Mouse (Mus musculus) CH12.LX (cell line): ENCODE measurements around the gene Aatf. TPM values are rescaled to one million over a fixed set of nuclear protein-coding genes. Genes with fewer than 3 reads are reported as not detected.

Experiments
- DNase-seq: peaks from one replicate; pipeline ENCODE4 v3.0.0-alpha.2; 2013; ENCODE audit errors: extremely low read depth
- H3K27ac ChIP-seq: 2 replicates; pipeline ENCODE4 v1.5.1; 2012; ENCODE audit warnings: low read depth, mild to moderate bottlenecking, control low read depth, moderate library complexity; ENCODE audit not compliant: insufficient read depth
- H3K27me3 ChIP-seq: replicated peaks from 2 replicates; pipeline ENCODE3; 2012; ENCODE audit warnings: inconsistent platforms
- H3K36me3 ChIP-seq, 2 experiments: replicated peaks in 1 of 2; 2 replicates each; pipeline versions ENCODE3 to v1.6.1; 2012; ENCODE audit warnings: inconsistent platforms in 1 of 2, low read length in 1 of 2, mild to moderate bottlenecking in 1 of 2, mixed read lengths in 1 of 2, moderate library complexity in 1 of 2; ENCODE audit not compliant: control insufficient read depth in 1 of 2, insufficient read depth in 1 of 2
- H3K4me1 ChIP-seq, 2 experiments: 2 replicates each; pipeline ENCODE4 v1.6.1; 2012; ENCODE audit warnings: inconsistent platforms in 1 of 2, moderate library complexity in 1 of 2; ENCODE audit not compliant: insufficient read depth in 2 of 2, control insufficient read depth in 1 of 2
- H3K4me2 ChIP-seq: 2 replicates; pipeline ENCODE4 v1.6.1; 2012; ENCODE audit warnings: low read depth, mild to moderate bottlenecking, control low read depth; ENCODE audit not compliant: poor library complexity, insufficient read depth, severe bottlenecking
- H3K4me3 ChIP-seq, 3 experiments: fragments of 150-350 bp in 1 of 3; sonication (generic) in 1 of 3; replicated peaks in 1 of 3; 2 replicates each; pipeline versions ENCODE3 to v1.5.1; 2011 to 2012; ENCODE audit warnings: low read depth in 2 of 3, low read length in 2 of 3, mild to moderate bottlenecking in 2 of 3, moderate library complexity in 2 of 3, control low read depth in 1 of 3, improper control_type of control experiment in 1 of 3, inconsistent platforms in 1 of 3, mixed read lengths in 1 of 3; ENCODE audit not compliant: poor library complexity in 1 of 3
- H3K79me2 ChIP-seq: replicated peaks from 2 replicates; pipeline ENCODE4 v1.6.1; 2012; ENCODE audit warnings: mild to moderate bottlenecking, moderate library complexity; ENCODE audit not compliant: control insufficient read depth, poor library complexity, insufficient read depth, severe bottlenecking; ENCODE audit errors: extremely low read depth
- H3K9ac ChIP-seq: 2 replicates; pipeline ENCODE4 v1.6.1; 2012; ENCODE audit warnings: low read depth, mild to moderate bottlenecking, control low read depth, moderate library complexity; ENCODE audit not compliant: insufficient read depth
- H3K9me3 ChIP-seq: replicated peaks from 2 replicates; pipeline ENCODE3; 2012; ENCODE audit warnings: low read length, inconsistent platforms, mixed read lengths
- CHD1 ChIP-seq: IDR thresholded peaks from 2 replicates; pipeline ENCODE4 v1.6.1; 2012; ENCODE audit warnings: low read depth, low read length, improper control_type of control experiment, inconsistent platforms
- CHD2 ChIP-seq: IDR thresholded peaks from 2 replicates; pipeline ENCODE4 v1.6.1; 2011; ENCODE audit warnings: low read length, improper control_type of control experiment
- CTCF ChIP-seq, 2 experiments: IDR thresholded peaks in 1 of 2; conservative IDR thresholded peaks in 1 of 2; 2 replicates each; pipeline ENCODE4 v1.5.1; 2011 to 2012; ENCODE audit warnings: low read depth in 2 of 2, low read length in 2 of 2, improper control_type of control experiment in 1 of 2, inconsistent platforms in 1 of 2, mild to moderate bottlenecking in 1 of 2, moderate library complexity in 1 of 2
- E2F4 ChIP-seq: IDR thresholded peaks from 2 replicates; pipeline ENCODE4 v1.6.1; 2011; ENCODE audit warnings: low read depth, low read length, improper control_type of control experiment; ENCODE audit not compliant: insufficient replicate concordance
- MAFK ChIP-seq: IDR thresholded peaks from 2 replicates; pipeline ENCODE4 v1.6.1; 2011; ENCODE audit warnings: low read length, improper control_type of control experiment; ENCODE audit not compliant: insufficient replicate concordance
- MAX ChIP-seq: IDR thresholded peaks from 2 replicates; pipeline ENCODE4 v1.6.1; 2011; ENCODE audit warnings: low read length, improper control_type of control experiment
- MEF2A ChIP-seq: IDR thresholded peaks from 2 replicates; pipeline ENCODE4 v1.6.1; 2014; ENCODE audit warnings: low read depth, mild to moderate bottlenecking, inconsistent platforms, low read length, improper control_type of control experiment, borderline replicate concordance
- MYC ChIP-seq: IDR thresholded peaks from 2 replicates; pipeline ENCODE4 v1.6.1; 2011; ENCODE audit warnings: low read depth, mild to moderate bottlenecking, improper control_type of control experiment, low read length
- RAD21 ChIP-seq: IDR thresholded peaks from 2 replicates; pipeline ENCODE4 v1.6.1; 2011; ENCODE audit warnings: low read depth, mild to moderate bottlenecking, low read length, improper control_type of control experiment, moderate library complexity
- RCOR1 ChIP-seq: conservative IDR thresholded peaks from 2 replicates; pipeline ENCODE4 v1.6.1; 2012; ENCODE audit warnings: low read depth, mild to moderate bottlenecking, inconsistent platforms, low read length, improper control_type of control experiment
- SIN3A ChIP-seq: IDR thresholded peaks from 2 replicates; pipeline ENCODE4 v1.6.1; 2012; ENCODE audit warnings: low read length, improper control_type of control experiment, inconsistent platforms
- SMC3 ChIP-seq: IDR thresholded peaks from 2 replicates; pipeline ENCODE4 v1.6.1; 2011; ENCODE audit warnings: low read depth, low read length, improper control_type of control experiment
- USF2 ChIP-seq: conservative IDR thresholded peaks from 2 replicates; pipeline ENCODE4 v1.6.1; 2011; ENCODE audit warnings: low read depth, low read length, improper control_type of control experiment
- ZNF384 ChIP-seq: IDR thresholded peaks from 2 replicates; pipeline ENCODE4 v1.6.1; 2012; ENCODE audit warnings: low read depth, low read length, improper control_type of control experiment, inconsistent platforms
- dilution Hi-C: fragments of 300-500 bp; cut with MboI; formaldehyde crosslinking; loops from 2 replicates; pipeline ENCODE4 v1.14.3; 2020; ENCODE audit warnings: low sequenced_read_pairs; ENCODE audit not compliant: extremely low pct_unique_long_range_greater_than_20kb, extremely low pct_ligation_motif_present
- in situ Hi-C: fragments of 300-500 bp; cut with MboI; formaldehyde crosslinking; loops from 3 replicates; pipeline ENCODE4 v1.14.3; 2019; ENCODE audit warnings: low sequenced_read_pairs, low pct_ligation_motif_present, low pct_unique_long_range_greater_than_20kb, mixed read lengths
- polyA plus RNA-seq: library from polyadenylated mRNA; unstranded; fragments of >175 nt; gene quantifications from 2 replicates; pipeline ENCODE4 v1.2.1, GENCODE M21; 2012; ENCODE audit warnings: low read depth; ENCODE audit not compliant: insufficient read length
- total RNA-seq, 2 experiments: library from RNA; depleted of rRNA; stranded (reverse); fragments of 300-350 nt in 1 of 2; fragments of >200 nt in 1 of 2; gene quantifications; 2 replicates each; pipeline ENCODE4 v1.2.3; 2012 to 2014

Aatf gene
- total and polyA plus RNA-seq, 3 experiments, result 69.8 to 112 (median 71.7) TPM

GRCm38 (mm10) chr11:84410879-84411641 is 102.3 kb downstream of the Aatf start:
- no peaks in the 10 kb centered on the region for H3K36me3 ChIP-seq
- in situ Hi-C loops (no loop called here), dilution Hi-C loops (no loop called here)
- H3K27ac ChIP-seq, result no peak overlapping the region
- TF ChIP-seq RCOR1 (no peak), SMC3 (no peak), RAD21 (no peak), CHD1 (no peak), MAFK (no peak), SIN3A (no peak), MYC (no peak), ZNF384 (no peak)
- H3K27me3 ChIP-seq, result no peaks in the 10 kb centered on the region
- no peak overlapping the region for H3K9ac ChIP-seq
- H3K9me3 ChIP-seq, result peaks cover 4% of the 10 kb centered on the region
- no peak overlapping the region for H3K4me3 ChIP-seq
- H3K4me1 ChIP-seq, result no peaks in the 10 kb centered on the region
- no peak for DNase-seq
- no peaks in the 10 kb centered on the region for H3K79me2 ChIP-seq
- H3K4me2 ChIP-seq, result no peak overlapping the region

- in situ Hi-C loops, result no loop called here
- Histone ChIP-seq H3K4me1 (no peaks in the 10 kb centered on the region), H3K36me3 (no peaks in the 10 kb centered on the region), H3K9ac (no peak overlapping the region), H3K9me3 (peaks cover 4% of the 10 kb centered on the region), H3K4me3 (no peak overlapping the region), H3K4me2 (no peak overlapping the region), H3K27me3 (no peaks in the 10 kb centered on the region), H3K27ac (no peak overlapping the region), H3K79me2 (no peaks in the 10 kb centered on the region)
- no peak for TF ChIP-seq MAX
- no peak for TF ChIP-seq E2F4
- no peak for TF ChIP-seq ZNF384
- no peak for TF ChIP-seq MYC
- no peak for TF ChIP-seq MEF2A
- no peak for TF ChIP-seq USF2
- no peak for DNase-seq
- dilution Hi-C loops, result no loop called here
Observed at GRCm38 (mm10) chr11:84410383-84410782, 102.9 kb downstream of the Aatf start.

GRCm38 (mm10) chr11:84406733-84407132 is 106.6 kb downstream of the Aatf start:
- DNase-seq, result no peak
- Histone ChIP-seq H3K27me3 (no peaks in the 10 kb centered on the region), H3K9me3 (peaks cover 4% of the 10 kb centered on the region), H3K4me2 (no peak overlapping the region), H3K4me3 (no peak overlapping the region), H3K36me3 (peaks cover 0 to 19% of the 10 kb centered on the region in 2 experiments), H3K27ac (no peak overlapping the region), H3K79me2 (no peaks in the 10 kb centered on the region), H3K9ac (no peak overlapping the region), H3K4me1 (no peaks in the 10 kb centered on the region)
- TF ChIP-seq CHD2 (0 out of 2 replicates have a peak, but pooled peaks have one; percentile 13), CTCF (conservative IDR thresholded peaks at IDR 0.05 in 1 of 2, IDR thresholded peaks at IDR 0.05 in 1 of 2; ENCODE audit: low read depth in 2 of 2, low read length in 2 of 2) (peak in 1 of 2 experiments; percentile 20; a peak in 2 of 4 replicates), E2F4 (no peak)
- dilution Hi-C loops, result no loop called here
- in situ Hi-C loops, result no loop called here
